Mouse (Mus musculus): ENCODE results near the gene Fam189b. TPM values are rescaled to one million over a fixed set of nuclear protein-coding genes. Genes with fewer than 3 reads are reported as not detected.
A peak's percentile ranks its signal among the peaks of the same experiment; 100 is the strongest.
"Not testable (repeated sequence)": the region's sequence is repeated elsewhere in the genome, so short reads cannot be mapped to it uniquely, and the experiment has no call there.

The Fam189b gene
- polyA plus RNA-seq, 1 experiment from 2014 or later = 22.3 TPM

- H3K36me3 ChIP-seq = peaks cover 52% of the 10 kb centered on the region
- WGBS = 85% methylated on average over 7 of the region's 7 CpGs
- H3K27me3 ChIP-seq = no peaks in the 10 kb centered on the region
- no peak overlapping the region for H3K9ac ChIP-seq (replicated peaks)
- no peak for ATAC-seq (replicated peaks)
- H3K4me3 ChIP-seq = no peak overlapping the region
- no peak overlapping the region for H3K4me2 ChIP-seq (replicated peaks)
- no peak overlapping the region for H3K27ac ChIP-seq (replicated peaks)
- H3K4me1 ChIP-seq = peaks cover 17% of the 10 kb centered on the region
- no peaks in the 10 kb centered on the region for H3K9me3 ChIP-seq
Observed at GRCm38 (mm10) chr3:89209731-89210130, 26.8 kb downstream of the Fam189b start.

GRCm38 (mm10) chr3:89210162-89210561, 27.2 kb downstream of the Fam189b start:
- H3K4me1 ChIP-seq = peaks cover 21% of the 10 kb centered on the region
- ATAC-seq (replicated peaks) = no peak
- H3K9ac ChIP-seq (replicated peaks) = no peak overlapping the region
- 88% methylated on average over 13 of the region's 13 CpGs for WGBS
- H3K9me3 ChIP-seq = no peaks in the 10 kb centered on the region
- peaks cover 50% of the 10 kb centered on the region for H3K36me3 ChIP-seq
- H3K27ac ChIP-seq (replicated peaks) = no peak overlapping the region
- H3K27me3 ChIP-seq = no peaks in the 10 kb centered on the region
- H3K4me3 ChIP-seq = no peak overlapping the region
- no peak overlapping the region for H3K4me2 ChIP-seq (replicated peaks)

- Histone ChIP-seq H3K9ac (replicated peaks) (no peak overlapping the region), H3K9me3 (no peaks in the 10 kb centered on the region), H3K4me3 (no peak overlapping the region), H3K27ac (replicated peaks) (no peak overlapping the region), H3K27me3 (no peaks in the 10 kb centered on the region), H3K4me1 (peaks cover 27% of the 10 kb centered on the region), H3K4me2 (replicated peaks) (no peak overlapping the region), H3K36me3 (peaks cover 44% of the 10 kb centered on the region)
- no peak for ATAC-seq (replicated peaks)
- WGBS = 81% methylated on average over 7 of the region's 7 CpGs
Observed at GRCm38 (mm10) chr3:89210731-89211130, 27.8 kb downstream of the Fam189b start.

GRCm38 (mm10) chr3:89213803-89214530, 31.0 kb downstream of the Fam189b start:
- peak; percentile 85 for ATAC-seq (replicated peaks)
- H3K4me2 ChIP-seq (replicated peaks) = peak overlapping the region; percentile 94
- no peaks in the 10 kb centered on the region for H3K9me3 ChIP-seq
- H3K36me3 ChIP-seq = peaks cover 15% of the 10 kb centered on the region
- peak overlapping the region; percentile 80 for H3K4me3 ChIP-seq
- H3K27ac ChIP-seq (replicated peaks) = peak overlapping the region; percentile 98
- peaks cover 39% of the 10 kb centered on the region for H3K4me1 ChIP-seq
- WGBS = under 1% methylated on average over 67 of the region's 69 CpGs
- H3K27me3 ChIP-seq = no peaks in the 10 kb centered on the region
- peak overlapping the region; percentile 79 for H3K9ac ChIP-seq (replicated peaks)

- peak; percentile 2; the same call in 1 of the 2 replicates for ATAC-seq (replicated peaks)
- peak within 1 kb of the TSS; percentile 79 for H3K9ac ChIP-seq (replicated peaks)
- H3K4me2 ChIP-seq (replicated peaks) = peak within 1 kb of the TSS; percentile 94
- peak within 1 kb of the TSS; percentile 80 for H3K4me3 ChIP-seq
- no peaks in the 10 kb centered on the region for H3K27me3 ChIP-seq
- H3K36me3 ChIP-seq = peaks cover 6% of the 10 kb centered on the region
- peak within 1 kb of the TSS; percentile 98 for H3K27ac ChIP-seq (replicated peaks)
- no peaks in the 10 kb centered on the region for H3K9me3 ChIP-seq
- under 1% methylated on average over 18 of the region's 19 CpGs for WGBS
- H3K4me1 ChIP-seq = peaks cover 39% of the 10 kb centered on the region
Observed at GRCm38 (mm10) chr3:89214681-89215411, 31.9 kb downstream of the Fam189b start, which contains the start of gene Thbs3. Thbs3 (plus strand) TSS chr3:89215180.

- peak overlapping the region; percentile 98 for H3K27ac ChIP-seq (replicated peaks)
- H3K9ac ChIP-seq (replicated peaks) = peak overlapping the region; percentile 79
- 1% methylated on average over 6 of the region's 6 CpGs for WGBS
- H3K4me3 ChIP-seq = peak overlapping the region; percentile 80
- H3K36me3 ChIP-seq = peaks cover under 1% of the 10 kb centered on the region; the same call in 1 of the 2 replicates
- peaks cover 39% of the 10 kb centered on the region for H3K4me1 ChIP-seq
- H3K27me3 ChIP-seq = no peaks in the 10 kb centered on the region
- H3K9me3 ChIP-seq = no peaks in the 10 kb centered on the region
- peak overlapping the region; percentile 94 for H3K4me2 ChIP-seq (replicated peaks)
- peak; percentile 35 for ATAC-seq (replicated peaks)
Observed at GRCm38 (mm10) chr3:89215853-89216252, 32.9 kb downstream of the Fam189b start.

- H3K36me3 ChIP-seq; H3K9me3 ChIP-seq; ATAC-seq (replicated peaks); H3K4me3 ChIP-seq; H3K27me3 ChIP-seq; H3K9ac ChIP-seq (replicated peaks); H3K27ac ChIP-seq (replicated peaks): not testable (repeated sequence)
- peaks cover 39% of the 10 kb centered on the region for H3K4me1 ChIP-seq
- 67% methylated on average over 7 of the region's 7 CpGs for WGBS
- H3K4me2 ChIP-seq (replicated peaks) = 0 out of 2 replicates have a peak overlapping the region, but pooled peaks have one; percentile 94
Observed at GRCm38 (mm10) chr3:89216407-89216806, 33.5 kb downstream of the Fam189b start.

- Histone ChIP-seq H3K9me3 (no peaks in the 10 kb centered on the region), H3K27me3 (no peaks in the 10 kb centered on the region), H3K4me1 (peaks cover 33% of the 10 kb centered on the region), H3K4me3 (no peak overlapping the region), H3K36me3 (peaks cover 3% of the 10 kb centered on the region), H3K4me2 (replicated peaks) (no peak overlapping the region), H3K9ac (replicated peaks) (no peak overlapping the region), H3K27ac (replicated peaks) (no peak overlapping the region)
- no peak for ATAC-seq (replicated peaks)
- 71% methylated on average over 1 of the region's 1 CpGs for WGBS
Observed at GRCm38 (mm10) chr3:89218271-89218670, 35.3 kb downstream of the Fam189b start.

- Histone ChIP-seq H3K4me1 (peaks cover 42% of the 10 kb centered on the region), H3K4me3 (no peak overlapping the region), H3K9me3 (no peaks in the 10 kb centered on the region), H3K36me3 (peaks cover 3% of the 10 kb centered on the region), H3K27me3 (no peaks in the 10 kb centered on the region), H3K9ac (replicated peaks) (no peak overlapping the region), H3K4me2 (replicated peaks) (no peak overlapping the region), H3K27ac (replicated peaks) (peak overlapping the region; percentile 39; the same call in 1 of the 2 replicates)
- WGBS = 47% methylated on average over 8 of the region's 8 CpGs
- ATAC-seq (replicated peaks) = no peak
Observed at GRCm38 (mm10) chr3:89219546-89219945, 36.6 kb downstream of the Fam189b start.

- H3K4me3 ChIP-seq = no peak overlapping the region
- no peaks in the 10 kb centered on the region for H3K27me3 ChIP-seq
- ATAC-seq (replicated peaks) = no peak
- H3K36me3 ChIP-seq = peaks cover 3% of the 10 kb centered on the region
- H3K9ac ChIP-seq (replicated peaks) = no peak overlapping the region
- WGBS = 47% methylated on average over 5 of the region's 5 CpGs
- peaks cover 42% of the 10 kb centered on the region for H3K4me1 ChIP-seq
- H3K27ac ChIP-seq (replicated peaks) = peak overlapping the region; percentile 27
- H3K9me3 ChIP-seq = no peaks in the 10 kb centered on the region
- H3K4me2 ChIP-seq (replicated peaks) = no peak overlapping the region
Observed at GRCm38 (mm10) chr3:89221167-89221566, 38.2 kb downstream of the Fam189b start.

- H3K9ac ChIP-seq (replicated peaks) = peak overlapping the region; percentile 54
- 22% methylated on average over 11 of the region's 11 CpGs for WGBS
- peaks cover 3% of the 10 kb centered on the region for H3K36me3 ChIP-seq
- H3K9me3 ChIP-seq = no peaks in the 10 kb centered on the region
- H3K27ac ChIP-seq (replicated peaks) = peak overlapping the region; percentile 90
- ATAC-seq (replicated peaks) = no peak
- peak overlapping the region; percentile 50 for H3K4me3 ChIP-seq
- no peaks in the 10 kb centered on the region for H3K27me3 ChIP-seq
- H3K4me1 ChIP-seq = peaks cover 61% of the 10 kb centered on the region
- H3K4me2 ChIP-seq (replicated peaks) = peak overlapping the region; percentile 76
Observed at GRCm38 (mm10) chr3:89224796-89225195, 41.9 kb downstream of the Fam189b start.

- Histone ChIP-seq H3K4me3 (peak overlapping the region; percentile 50), H3K36me3 (peaks cover 3% of the 10 kb centered on the region), H3K4me2 (replicated peaks) (peak overlapping the region; percentile 76), H3K9me3 (no peaks in the 10 kb centered on the region), H3K27ac (replicated peaks) (peak overlapping the region; percentile 90), H3K27me3 (no peaks in the 10 kb centered on the region), H3K9ac (replicated peaks) (peak overlapping the region; percentile 54), H3K4me1 (peaks cover 61% of the 10 kb centered on the region)
- ATAC-seq (replicated peaks) = no peak
- 5% methylated on average over 12 of the region's 12 CpGs for WGBS
Observed at GRCm38 (mm10) chr3:89225321-89225815, 42.4 kb downstream of the Fam189b start.
